Mouse (Mus musculus): ENCODE results near the gene Camta1. TPM values are rescaled to one million over a fixed set of nuclear protein-coding genes. Genes with fewer than 3 reads are reported as not detected.

Gene Camta1
- polyA plus RNA-seq, 1 experiment from 2014 or later: 78.7 TPM

DNA sequence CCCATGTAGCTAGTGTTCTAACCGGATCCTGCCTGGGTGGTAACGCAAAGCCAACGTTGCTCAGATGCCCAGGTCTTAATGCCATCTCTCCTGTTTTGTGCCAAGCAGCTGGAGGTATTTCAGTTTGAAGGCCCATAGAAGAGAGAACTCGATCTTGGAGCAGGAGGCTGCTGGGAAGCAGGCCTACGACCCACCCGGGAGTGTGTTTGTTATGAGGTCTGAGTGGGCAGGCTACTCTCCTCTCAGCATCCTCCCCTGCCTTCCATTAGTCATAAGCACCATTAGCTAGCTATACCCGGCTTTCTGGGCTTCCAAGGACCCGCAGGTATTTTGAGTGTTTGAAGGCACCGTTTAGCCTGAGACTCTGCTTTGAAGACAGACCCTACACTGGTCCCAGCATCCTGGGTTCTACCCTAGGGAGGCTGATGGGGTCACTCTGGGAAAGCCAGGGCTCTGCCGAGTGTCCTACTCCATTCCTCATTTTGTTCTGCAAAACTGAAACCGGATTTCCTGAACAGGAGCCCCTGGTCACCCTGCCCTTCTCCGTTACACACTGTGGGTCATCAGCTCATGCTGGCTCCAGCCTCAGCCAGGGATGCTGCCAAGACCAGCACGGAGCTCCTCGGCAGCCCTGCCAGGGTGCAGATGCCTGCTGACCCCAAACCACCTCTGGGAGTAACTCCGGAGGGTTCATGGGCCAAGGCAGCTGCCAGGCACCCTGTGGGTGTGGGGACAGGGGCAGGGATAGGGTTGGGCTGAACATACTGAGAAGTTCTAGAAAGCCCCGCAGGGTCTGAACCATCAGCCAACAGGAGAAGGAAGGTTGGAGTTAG lies 731.7 kb downstream of the Camta1 start:
- peaks cover 2% of the 10 kb centered on the region; the same call in 1 of the 2 replicates for H3K27me3 ChIP-seq
- peak overlapping the region; percentile 61 for H3K4me3 ChIP-seq
- H3K4me1 ChIP-seq: peaks cover 10% of the 10 kb centered on the region; the same call in 1 of the 2 replicates
- no peak overlapping the region for H3K27ac ChIP-seq
- H3K36me3 ChIP-seq: no peaks in the 10 kb centered on the region
- 55% methylated on average over 16 of the region's 16 CpGs for WGBS
- H3K9ac ChIP-seq: 0 out of 2 replicates have a peak overlapping the region, but pooled peaks have one; percentile 60
- no peaks in the 10 kb centered on the region for H3K9me3 ChIP-seq
- H3K4me2 ChIP-seq: peak overlapping the region; percentile 99
- no peak for ATAC-seq (ENCODE audit: borderline replicate concordance, extremely low read depth, low FRiP score, low TSS enrichment)

GRCm38 (mm10) chr4:151128641-151129541 lies 732.8 kb downstream of the Camta1 start:
- Histone ChIP-seq H3K4me1 (peaks cover 10% of the 10 kb centered on the region; the same call in 1 of the 2 replicates), H3K9ac (peak overlapping the region; percentile 60)
- peak; percentile 66; the same call in 1 of the 2 replicates for ATAC-seq (ENCODE audit: borderline replicate concordance, extremely low read depth, low FRiP score, low TSS enrichment)

DNA sequence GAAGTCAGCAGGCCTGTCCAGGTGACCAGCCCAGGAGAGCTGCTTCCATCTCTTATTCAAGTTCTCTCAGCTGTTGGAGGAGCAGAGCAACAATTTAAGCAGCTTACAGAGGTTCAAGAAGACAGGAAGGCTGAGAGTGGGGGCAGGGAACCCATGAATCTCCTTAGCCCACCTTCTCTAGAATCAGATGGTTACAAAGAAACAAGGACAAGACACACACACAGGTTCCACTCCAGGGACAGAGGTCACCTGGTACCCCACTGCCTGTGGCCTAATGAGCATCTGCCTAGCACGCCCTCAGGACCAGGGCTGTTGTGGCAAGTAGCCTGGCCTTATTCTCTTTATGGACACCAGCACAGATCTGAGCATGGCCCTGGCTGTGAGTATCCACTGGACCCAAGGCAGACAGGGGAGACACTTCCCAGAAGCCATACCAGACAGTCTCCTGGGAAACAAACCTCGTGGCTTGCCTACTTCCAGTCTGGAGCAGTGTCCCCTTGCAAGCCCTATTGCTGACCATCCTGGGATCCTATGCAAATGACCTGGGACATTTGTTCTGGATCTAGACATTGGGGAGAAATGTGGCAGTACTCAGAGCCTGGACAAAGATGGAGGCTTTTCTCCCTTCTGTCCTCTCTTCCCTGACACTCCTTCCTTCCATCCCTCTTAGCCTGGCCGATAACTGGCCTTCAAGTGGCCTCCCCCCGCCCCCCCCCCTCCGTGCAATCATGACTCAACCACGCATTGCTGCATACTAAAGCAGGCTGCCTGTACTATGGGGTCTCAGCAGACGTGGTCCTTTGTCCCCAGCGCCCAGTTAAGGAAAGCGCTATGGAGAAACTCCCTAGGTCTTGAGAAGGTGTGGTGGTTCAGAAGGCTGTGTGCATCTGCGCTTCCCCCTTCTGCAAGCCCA lies 733.8 kb downstream of the Camta1 start:
- Histone ChIP-seq H3K27ac (no peak overlapping the region), H3K4me2 (peak overlapping the region; percentile 99), H3K4me1 (peaks cover 10% of the 10 kb centered on the region; the same call in 1 of the 2 replicates), H3K9ac (peak overlapping the region; percentile 60), H3K4me3 (peak overlapping the region; percentile 61), H3K9me3 (no peaks in the 10 kb centered on the region), H3K36me3 (no peaks in the 10 kb centered on the region), H3K27me3 (no peaks in the 10 kb centered on the region; the same call in 1 of the 2 replicates)
- WGBS: 10% methylated on average over 9 of the region's 10 CpGs
- peak; percentile 38; the same call in 1 of the 2 replicates for ATAC-seq (ENCODE audit: borderline replicate concordance, extremely low read depth, low FRiP score, low TSS enrichment)

More at GRCm38 (mm10) chr4:151128641-151129541, 732.8 kb downstream of the Camta1 start:
- Histone ChIP-seq H3K9me3 (no peaks in the 10 kb centered on the region), H3K27me3 (no peaks in the 10 kb centered on the region; the same call in 1 of the 2 replicates), H3K4me3 (peak overlapping the region; percentile 61), H3K27ac (peak overlapping the region; percentile 27; the same call in 1 of the 2 replicates), H3K36me3 (no peaks in the 10 kb centered on the region), H3K4me2 (peak overlapping the region; percentile 99)
- WGBS: under 1% methylated on average over 69 of the region's 69 CpGs

DNA sequence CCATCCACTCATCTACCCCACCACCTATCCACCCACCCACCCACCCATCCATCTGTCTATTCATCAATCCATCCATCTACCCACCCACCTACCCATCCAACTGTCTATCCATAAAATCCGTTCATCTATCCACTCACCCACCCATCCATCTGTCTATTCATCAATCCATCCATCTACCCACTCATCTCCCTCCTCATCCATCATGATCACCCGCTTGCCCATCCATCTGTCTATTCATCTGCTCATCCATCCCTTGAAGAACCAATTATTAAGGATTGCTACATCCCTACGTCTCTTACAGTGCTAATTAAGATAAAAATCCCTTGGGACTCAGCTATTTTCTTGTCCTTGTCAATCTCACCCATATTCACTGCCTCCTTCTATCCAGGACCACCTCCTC lies 742.8 kb downstream of the Camta1 start:
- 86% methylated on average over 3 of the region's 3 CpGs for WGBS
- no peak overlapping the region for H3K4me3 ChIP-seq

DNA sequence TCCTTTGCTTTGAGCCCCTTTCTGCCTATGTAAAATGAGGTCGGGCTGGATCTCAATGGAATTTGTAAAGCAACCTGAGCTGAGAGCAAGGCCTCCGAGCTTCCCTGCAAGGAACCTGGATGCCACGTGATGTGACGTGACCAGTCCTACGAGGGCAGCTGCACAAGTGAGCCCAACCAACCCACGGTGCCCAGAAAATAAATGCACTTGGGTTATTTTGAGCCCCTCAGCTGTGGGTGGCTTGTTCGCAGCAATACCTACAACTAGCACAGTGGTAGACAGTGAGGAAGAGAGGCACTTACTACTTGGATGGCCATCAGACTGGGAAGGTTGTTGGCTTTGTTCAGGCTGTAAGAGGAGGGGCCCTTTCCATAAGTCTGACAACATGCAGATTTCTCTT lies 747.1 kb downstream of the Camta1 start:
- no peak overlapping the region for H3K9ac ChIP-seq
- 80% methylated on average over 7 of the region's 7 CpGs for WGBS
- no peaks in the 10 kb centered on the region for H3K36me3 ChIP-seq
- H3K4me3 ChIP-seq: no peak overlapping the region
- H3K27ac ChIP-seq: no peak overlapping the region
- no peak for ATAC-seq (ENCODE audit: borderline replicate concordance, extremely low read depth, low FRiP score, low TSS enrichment)
- no peaks in the 10 kb centered on the region for H3K9me3 ChIP-seq
- no peaks in the 10 kb centered on the region; the same call in 1 of the 2 replicates for H3K4me1 ChIP-seq
- peaks cover 23% of the 10 kb centered on the region for H3K27me3 ChIP-seq
- no peak overlapping the region for H3K4me2 ChIP-seq

More for the DNA sequence above, 742.8 kb downstream of the Camta1 start:
- Histone ChIP-seq H3K36me3 (no peaks in the 10 kb centered on the region), H3K27me3 (no peaks in the 10 kb centered on the region), H3K4me1 (no peaks in the 10 kb centered on the region), H3K4me2 (no peak overlapping the region), H3K27ac (no peak overlapping the region), H3K9ac (no peak overlapping the region), H3K9me3 (no peaks in the 10 kb centered on the region)
- no peak for ATAC-seq (ENCODE audit: borderline replicate concordance, extremely low read depth, low FRiP score, low TSS enrichment)

GRCm38 (mm10) chr4:151111226-151111625 lies 750.5 kb downstream of the Camta1 start:
- Histone ChIP-seq H3K9me3 (no peaks in the 10 kb centered on the region), H3K4me3 (no peak overlapping the region), H3K36me3 (no peaks in the 10 kb centered on the region), H3K27me3 (peaks cover 54% of the 10 kb centered on the region), H3K4me1 (peaks cover 16% of the 10 kb centered on the region), H3K9ac (no peak overlapping the region), H3K27ac (no peak overlapping the region), H3K4me2 (no peak overlapping the region)
- WGBS: 48% methylated on average over 8 of the region's 8 CpGs
- no peak for ATAC-seq (ENCODE audit: borderline replicate concordance, extremely low read depth, low FRiP score, low TSS enrichment)

- peaks cover 64% of the 10 kb centered on the region for H3K27me3 ChIP-seq
Measured at GRCm38 (mm10) chr4:151108834-151109241, 752.8 kb downstream of the Camta1 start.

DNA sequence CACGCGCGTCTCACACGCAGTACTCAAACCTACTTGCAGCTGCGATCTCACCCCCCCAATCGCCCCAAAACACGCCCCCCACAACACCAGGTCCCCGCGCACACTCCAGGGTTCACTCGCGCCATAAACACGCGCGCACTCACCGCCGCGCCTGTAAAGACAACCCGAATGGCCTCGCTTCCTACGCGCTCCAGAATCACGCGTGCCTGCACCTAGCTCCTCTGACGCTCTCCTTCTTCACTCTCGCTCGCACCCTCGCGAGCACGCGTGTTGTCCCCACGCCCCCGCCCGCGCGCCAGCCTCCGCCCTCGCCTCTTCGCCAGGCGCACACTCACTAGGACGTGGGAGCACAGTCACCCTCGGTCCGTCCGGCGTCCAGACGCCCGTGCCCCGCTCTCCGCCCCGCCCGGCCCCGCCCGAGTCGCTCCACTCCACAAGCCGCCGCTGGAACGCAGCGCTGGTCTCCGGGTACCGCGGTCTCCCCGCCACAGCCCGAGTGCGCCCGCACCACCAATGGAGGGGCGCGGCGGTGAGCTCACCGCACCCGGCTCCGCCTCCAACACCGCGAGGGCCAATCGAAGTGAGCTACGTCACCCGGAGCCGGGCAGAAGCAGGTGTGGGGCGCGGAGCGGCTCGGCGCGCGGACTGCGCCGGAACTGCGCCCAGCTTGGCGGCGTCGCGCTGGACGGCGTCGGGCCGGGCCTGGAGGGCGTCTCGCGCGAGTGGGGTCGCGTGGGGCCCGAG lies 753.5 kb downstream of the Camta1 start:
- Histone ChIP-seq H3K27me3 (peaks cover 64% of the 10 kb centered on the region), H3K36me3 (no peaks in the 10 kb centered on the region), H3K4me2 (peak overlapping the region; percentile 99)

More at GRCm38 (mm10) chr4:151108834-151109241, 752.8 kb downstream of the Camta1 start:
- Histone ChIP-seq H3K9me3 (no peaks in the 10 kb centered on the region), H3K4me2 (peak overlapping the region; percentile 99), H3K4me3 (peak overlapping the region; percentile 64), H3K27ac (no peak overlapping the region), H3K9ac (0 out of 2 replicates have a peak overlapping the region, but pooled peaks have one; percentile 17), H3K4me1 (peaks cover 16% of the 10 kb centered on the region), H3K36me3 (no peaks in the 10 kb centered on the region)
- WGBS: 2% methylated on average over 16 of the region's 20 CpGs
- ATAC-seq (ENCODE audit: borderline replicate concordance, extremely low read depth, low FRiP score, low TSS enrichment): peak; percentile 51

GRCm38 (mm10) chr4:151107131-151108001 lies 754.3 kb downstream of the Camta1 start:
- H3K4me1 ChIP-seq: peaks cover 16% of the 10 kb centered on the region
- no peaks in the 10 kb centered on the region for H3K36me3 ChIP-seq
- no peak for ATAC-seq (ENCODE audit: borderline replicate concordance, extremely low read depth, low FRiP score, low TSS enrichment)
- no peaks in the 10 kb centered on the region for H3K9me3 ChIP-seq
- peak overlapping the region; percentile 53 for H3K9ac ChIP-seq
- H3K4me3 ChIP-seq: peak overlapping the region; percentile 64
- no peak overlapping the region for H3K27ac ChIP-seq
- peak overlapping the region; percentile 99 for H3K4me2 ChIP-seq
- peaks cover 64% of the 10 kb centered on the region for H3K27me3 ChIP-seq
- WGBS: 3% methylated on average over 60 of the region's 60 CpGs

More for the DNA sequence above, 753.5 kb downstream of the Camta1 start:
- WGBS: under 1% methylated on average over 100 of the region's 101 CpGs
- Histone ChIP-seq H3K9me3 (no peaks in the 10 kb centered on the region), H3K4me1 (peaks cover 16% of the 10 kb centered on the region), H3K27ac (no peak overlapping the region), H3K9ac (peak overlapping the region; percentile 53), H3K4me3 (peak overlapping the region; percentile 64)
- ATAC-seq (ENCODE audit: borderline replicate concordance, extremely low read depth, low FRiP score, low TSS enrichment): peak; percentile 98

Data from lung, embryonic 15.5 days (tissue).